ENCODE assay signal across 13 mouse cellular contexts in genomic region chr13:44018489-44019303, GRCm38 (mm10).
DNase-seq lines count a peak whose midpoint lies in the region; ATAC-seq and TF ChIP-seq lines count a peak whose summit lies in the region.
"Had no signal": no experiment of that assay in that cellular context is flagged by ENCODE, and none has a peak within 500 bp of the region (broad histone marks: within the 10 kb centered on the region; RNA-seq: fewer than 3 reads in every experiment).

No protein-coding gene starts in this region.

- TF ChIP-seq POLR2A in lung, adult 2 months (IDR thresholded peaks at IDR 0.05; ENCODE audit: borderline replicate concordance, extremely low read depth, low read depth, low read length) = no peak

- peak overlapping the region; percentile 50; the same call in 1 of the 2 replicates for H3K27ac ChIP-seq in lung, embryonic 14.5 days (ENCODE audit: low read depth)
- H3K27ac ChIP-seq in hindbrain, embryonic 15.5 days (replicated peaks) = no peak overlapping the region
- H3K27ac ChIP-seq in neural tube, embryonic 13.5 days (replicated peaks) = no peak overlapping the region
- no peak overlapping the region for H3K27ac ChIP-seq in layer of hippocampus, adult 2 months

- no peak overlapping the region for H3K4me3 ChIP-seq in lung, embryonic 14.5 days (ENCODE audit: low read depth, low read length)
- no peak overlapping the region for H3K4me3 ChIP-seq in lung, adult 2 months (replicated peaks; ENCODE audit: extremely low read depth, low read depth, low read length)
- H3K4me3 ChIP-seq in hindbrain, embryonic 15.5 days = no peak overlapping the region
- no peak overlapping the region for H3K4me3 ChIP-seq in neural tube, embryonic 13.5 days
- H3K4me3 ChIP-seq in layer of hippocampus, adult 2 months = no peak overlapping the region

- 16% methylated on average over 8 of the region's 8 CpGs for WGBS in lung, embryonic 14.5 days
- 44% methylated on average over 8 of the region's 8 CpGs for WGBS in lung, adult 2 months
- 4% methylated on average over 8 of the region's 8 CpGs for WGBS in hindbrain, embryonic 15.5 days
- WGBS in neural tube, embryonic 13.5 days = 13% methylated on average over 8 of the region's 8 CpGs

- no peaks in the 10 kb centered on the region for H3K9me3 ChIP-seq in lung, embryonic 14.5 days (ENCODE audit: low read depth, low read length)
- H3K9me3 ChIP-seq in hindbrain, embryonic 15.5 days = no peaks in the 10 kb centered on the region
- H3K9me3 ChIP-seq in neural tube, embryonic 13.5 days = no peaks in the 10 kb centered on the region

- peak; percentile 69; the same call in 1 of the 2 replicates for ATAC-seq in lung, embryonic 14.5 days (ENCODE audit: insufficient read depth)
- no peak for ATAC-seq in hindbrain, embryonic 15.5 days (ENCODE audit: low FRiP score, low read depth)
- no peak for ATAC-seq in neural tube, embryonic 13.5 days (ENCODE audit: low read depth)

- H3K4me2 ChIP-seq in lung, embryonic 14.5 days = 0 out of 2 replicates have a peak overlapping the region, but pooled peaks have one; percentile 5
- H3K4me2 ChIP-seq in hindbrain, embryonic 15.5 days = peak overlapping the region; percentile 39
- peak overlapping the region; percentile 24 for H3K4me2 ChIP-seq in neural tube, embryonic 13.5 days

- H3K27me3 ChIP-seq in lung, embryonic 14.5 days (ENCODE audit: insufficient read depth, low read length) = no peaks in the 10 kb centered on the region
- H3K27me3 ChIP-seq in hindbrain, embryonic 15.5 days = peaks cover 8% of the 10 kb centered on the region; the same call in 1 of the 2 replicates
- peaks cover 38% of the 10 kb centered on the region for H3K27me3 ChIP-seq in neural tube, embryonic 13.5 days
- H3K27me3 ChIP-seq: CH12.LX had no signal

- intact Hi-C loops in gastrocnemius, postnatal 14 days (cut with DNase I; ENCODE audit: low total_unique reads) = no loop called here

- H3K9ac ChIP-seq in lung, embryonic 14.5 days = no peak overlapping the region
- H3K9ac ChIP-seq in hindbrain, embryonic 15.5 days = no peak overlapping the region
- no peak overlapping the region for H3K9ac ChIP-seq in neural tube, embryonic 13.5 days

- H3K36me3 ChIP-seq in lung, embryonic 14.5 days (ENCODE audit: insufficient read depth) = no peaks in the 10 kb centered on the region
- no peaks in the 10 kb centered on the region for H3K36me3 ChIP-seq in hindbrain, embryonic 15.5 days
- H3K36me3 ChIP-seq in neural tube, embryonic 13.5 days = no peaks in the 10 kb centered on the region

- DNase-seq in lung, embryonic 14.5 days = peak; percentile 26
- DNase-seq in lung, adult 2 months = no peak
- DNase-seq in embryo, embryonic 9.5 days (ENCODE audit: extremely low spot score) = peak; percentile 48
- no peak for DNase-seq in layer of hippocampus, adult 2 months (ENCODE audit: low spot score in 2 of 2)
- no peak for DNase-seq in gastrocnemius, postnatal 14 days
- DNase-seq in cerebellum, postnatal 36 days = no peak
- DNase-seq: adrenal gland, adult 8-10 months; cerebellum, postnatal 10 days; kidney, adult 18-20 months; thymus, postnatal 36 days had no signal

- peaks cover 18% of the 10 kb centered on the region for H3K4me1 ChIP-seq in lung, embryonic 14.5 days (ENCODE audit: insufficient read depth)
- no peaks in the 10 kb centered on the region for H3K4me1 ChIP-seq in lung, adult 2 months (ENCODE audit: control insufficient read depth, insufficient read depth, low read length)
- peaks cover 16% of the 10 kb centered on the region for H3K4me1 ChIP-seq in hindbrain, embryonic 15.5 days (replicated peaks)
- H3K4me1 ChIP-seq in neural tube, embryonic 13.5 days (replicated peaks) = peaks cover 21% of the 10 kb centered on the region

- no peak for TF ChIP-seq CTCF in lung, embryonic 14.5 days (IDR thresholded peaks at IDR 0.05; ENCODE audit: low read depth)
- no peak for TF ChIP-seq CTCF in lung, adult 2 months (IDR thresholded peaks at IDR 0.05; ENCODE audit: insufficient read depth, low read length)
- no peak for TF ChIP-seq CTCF in layer of hippocampus, adult 2 months (conservative IDR thresholded peaks at IDR 0.05)

Comparison
In these comparisons a context has a peak if more than half of its experiments do, and no peak if none do; other contexts are left out.
1. DNase-seq: peak in lung, embryonic 14.5 days (single experiment) and embryo, embryonic 9.5 days (single experiment); none in lung, adult 2 months (single experiment), layer of hippocampus, adult 2 months (0 of 2), gastrocnemius, postnatal 14 days (single experiment) and cerebellum, postnatal 36 days (0 of 2).
2. Peak in every context shown above with its lines, with median percentiles within 50 percentile points of each other: H3K4me2 ChIP-seq.